Mouse (Mus musculus): ENCODE data around the gene Ddx19b. TPM values are rescaled to one million over a fixed set of nuclear protein-coding genes. Genes with fewer than 3 reads are reported as not detected.
"Not testable (repeated sequence)": the region's sequence is repeated elsewhere in the genome, so short reads cannot be mapped to it uniquely, and the experiment has no call there.

Ddx19b gene
- polyA plus RNA-seq, 1 experiment from 2014 or later = 7.4 TPM

GRCm38 (mm10) chr8:110976532-110976931 lies 55.0 kb downstream of the Ddx19b start:
- H3K9me3 ChIP-seq (ENCODE audit: control insufficient read depth, low read length); ATAC-seq; H3K4me1 ChIP-seq (ENCODE audit: control insufficient read depth, insufficient read depth, low read length); H3K4me3 ChIP-seq (ENCODE audit: low read length); H3K9ac ChIP-seq (ENCODE audit: low read depth, low read length); H3K27me3 ChIP-seq (replicated peaks; ENCODE audit: control insufficient read depth, insufficient read depth, low read length); H3K4me2 ChIP-seq (ENCODE audit: low read depth, low read length); H3K27ac ChIP-seq (ENCODE audit: low read length): not testable (repeated sequence)
- WGBS = 94% methylated on average over 8 of the region's 8 CpGs
- H3K36me3 ChIP-seq (ENCODE audit: control insufficient read depth, insufficient read depth, low read length) = 0 out of 2 replicates have a peak, but pooled peaks cover 14% of the 10 kb centered on the region

- Histone ChIP-seq H3K36me3 (ENCODE audit: control insufficient read depth, insufficient read depth, low read length) (no peaks in the 10 kb centered on the region; the same call in 1 of the 2 replicates), H3K4me2 (ENCODE audit: low read depth, low read length) (peak overlapping the region; percentile 82), H3K4me3 (ENCODE audit: low read length) (peak overlapping the region; percentile 52), H3K9me3 (ENCODE audit: control insufficient read depth, low read length) (no peaks in the 10 kb centered on the region), H3K4me1 (ENCODE audit: control insufficient read depth, insufficient read depth, low read length) (peaks cover 12% of the 10 kb centered on the region), H3K9ac (ENCODE audit: low read depth, low read length) (peak overlapping the region; percentile 70), H3K27ac (ENCODE audit: low read length) (peak overlapping the region; percentile 21; the same call in 1 of the 2 replicates), H3K27me3 (replicated peaks; ENCODE audit: control insufficient read depth, insufficient read depth, low read length) (no peaks in the 10 kb centered on the region)
- ATAC-seq = peak; percentile 97
- WGBS = 10% methylated on average over 45 of the region's 45 CpGs
Measured at GRCm38 (mm10) chr8:110969910-110970770, 61.4 kb downstream of the Ddx19b start.

GRCm38 (mm10) chr8:110967326-110967725 lies 64.2 kb downstream of the Ddx19b start:
- Histone ChIP-seq H3K4me1 (ENCODE audit: control insufficient read depth, insufficient read depth, low read length) (peaks cover 12% of the 10 kb centered on the region), H3K4me3 (ENCODE audit: low read length) (no peak overlapping the region), H3K36me3 (ENCODE audit: control insufficient read depth, insufficient read depth, low read length) (no peaks in the 10 kb centered on the region; the same call in 1 of the 2 replicates), H3K9ac (ENCODE audit: low read depth, low read length) (no peak overlapping the region), H3K27ac (ENCODE audit: low read length) (no peak overlapping the region), H3K27me3 (replicated peaks; ENCODE audit: control insufficient read depth, insufficient read depth, low read length) (no peaks in the 10 kb centered on the region), H3K4me2 (ENCODE audit: low read depth, low read length) (no peak overlapping the region), H3K9me3 (ENCODE audit: control insufficient read depth, low read length) (no peaks in the 10 kb centered on the region)
- ATAC-seq = no peak
- 80% methylated on average over 9 of the region's 9 CpGs for WGBS

GRCm38 (mm10) chr8:110966586-110966985 lies 65.0 kb downstream of the Ddx19b start:
- H3K36me3 ChIP-seq (ENCODE audit: control insufficient read depth, insufficient read depth, low read length) = no peaks in the 10 kb centered on the region; the same call in 1 of the 2 replicates

GRCm38 (mm10) chr8:110965594-110965993 lies 66.0 kb downstream of the Ddx19b start:
- H3K27ac ChIP-seq (ENCODE audit: low read length) = no peak overlapping the region
- 44% methylated on average over 7 of the region's 7 CpGs for WGBS
- H3K9ac ChIP-seq (ENCODE audit: low read depth, low read length) = no peak overlapping the region
- no peak overlapping the region for H3K4me2 ChIP-seq (ENCODE audit: low read depth, low read length)
- no peaks in the 10 kb centered on the region; the same call in 1 of the 2 replicates for H3K36me3 ChIP-seq (ENCODE audit: control insufficient read depth, insufficient read depth, low read length)
- peaks cover 10% of the 10 kb centered on the region for H3K4me1 ChIP-seq (ENCODE audit: control insufficient read depth, insufficient read depth, low read length)
- H3K9me3 ChIP-seq (ENCODE audit: control insufficient read depth, low read length) = no peaks in the 10 kb centered on the region
- no peak overlapping the region for H3K4me3 ChIP-seq (ENCODE audit: low read length)
- ATAC-seq = peak; percentile 25; the same call in 1 of the 2 replicates
- no peaks in the 10 kb centered on the region for H3K27me3 ChIP-seq (replicated peaks; ENCODE audit: control insufficient read depth, insufficient read depth, low read length)

More at GRCm38 (mm10) chr8:110966586-110966985, 65.0 kb downstream of the Ddx19b start:
- H3K9ac ChIP-seq (ENCODE audit: low read depth, low read length) = no peak overlapping the region
- H3K27ac ChIP-seq (ENCODE audit: low read length) = no peak overlapping the region
- H3K27me3 ChIP-seq (replicated peaks; ENCODE audit: control insufficient read depth, insufficient read depth, low read length) = no peaks in the 10 kb centered on the region
- no peaks in the 10 kb centered on the region for H3K9me3 ChIP-seq (ENCODE audit: control insufficient read depth, low read length)
- no peak for ATAC-seq
- H3K4me3 ChIP-seq (ENCODE audit: low read length) = no peak overlapping the region
- WGBS = 80% methylated on average over 8 of the region's 8 CpGs
- H3K4me2 ChIP-seq (ENCODE audit: low read depth, low read length) = no peak overlapping the region
- H3K4me1 ChIP-seq (ENCODE audit: control insufficient read depth, insufficient read depth, low read length) = peaks cover 12% of the 10 kb centered on the region

- no peak overlapping the region for H3K9ac ChIP-seq (ENCODE audit: low read depth, low read length)
- no peaks in the 10 kb centered on the region for H3K27me3 ChIP-seq (replicated peaks; ENCODE audit: control insufficient read depth, insufficient read depth, low read length)
- 0 out of 2 replicates have a peak, but pooled peaks cover 6% of the 10 kb centered on the region for H3K4me1 ChIP-seq (ENCODE audit: control insufficient read depth, insufficient read depth, low read length)
- H3K9me3 ChIP-seq (ENCODE audit: control insufficient read depth, low read length) = no peaks in the 10 kb centered on the region
- H3K4me3 ChIP-seq (ENCODE audit: low read length) = no peak overlapping the region
- no peak overlapping the region for H3K4me2 ChIP-seq (ENCODE audit: low read depth, low read length)
- no peaks in the 10 kb centered on the region; the same call in 1 of the 2 replicates for H3K36me3 ChIP-seq (ENCODE audit: control insufficient read depth, insufficient read depth, low read length)
- H3K27ac ChIP-seq (ENCODE audit: low read length) = no peak overlapping the region
- WGBS = 61% methylated on average over 7 of the region's 7 CpGs
- no peak for ATAC-seq
Measured at GRCm38 (mm10) chr8:110964666-110965065, 66.9 kb downstream of the Ddx19b start.

- H3K9ac ChIP-seq (ENCODE audit: low read depth, low read length) = no peak overlapping the region
- H3K27me3 ChIP-seq (replicated peaks; ENCODE audit: control insufficient read depth, insufficient read depth, low read length) = no peaks in the 10 kb centered on the region
- WGBS = 84% methylated on average over 2 of the region's 2 CpGs
- no peak overlapping the region for H3K27ac ChIP-seq (ENCODE audit: low read length)
- no peak overlapping the region for H3K4me2 ChIP-seq (ENCODE audit: low read depth, low read length)
- no peaks in the 10 kb centered on the region for H3K9me3 ChIP-seq (ENCODE audit: control insufficient read depth, low read length)
- no peak for ATAC-seq
- no peak overlapping the region for H3K4me3 ChIP-seq (ENCODE audit: low read length)
- H3K4me1 ChIP-seq (ENCODE audit: control insufficient read depth, insufficient read depth, low read length) = 0 out of 2 replicates have a peak, but pooled peaks cover 6% of the 10 kb centered on the region
- no peaks in the 10 kb centered on the region; the same call in 1 of the 2 replicates for H3K36me3 ChIP-seq (ENCODE audit: control insufficient read depth, insufficient read depth, low read length)
Measured at GRCm38 (mm10) chr8:110963051-110963450, 68.5 kb downstream of the Ddx19b start.

- Histone ChIP-seq H3K9ac (ENCODE audit: low read depth, low read length) (no peak overlapping the region), H3K4me3 (ENCODE audit: low read length) (no peak overlapping the region), H3K9me3 (ENCODE audit: control insufficient read depth, low read length) (no peaks in the 10 kb centered on the region), H3K27me3 (replicated peaks; ENCODE audit: control insufficient read depth, insufficient read depth, low read length) (no peaks in the 10 kb centered on the region), H3K4me1 (ENCODE audit: control insufficient read depth, insufficient read depth, low read length) (no peaks in the 10 kb centered on the region), H3K4me2 (ENCODE audit: low read depth, low read length) (no peak overlapping the region), H3K36me3 (ENCODE audit: control insufficient read depth, insufficient read depth, low read length) (no peaks in the 10 kb centered on the region), H3K27ac (ENCODE audit: low read length) (no peak overlapping the region)
- 85% methylated on average over 6 of the region's 6 CpGs for whole genome bisulfite sequencing
- ATAC-seq = no peak
Measured at GRCm38 (mm10) chr8:110959906-110960305, 71.6 kb downstream of the Ddx19b start.

GRCm38 (mm10) chr8:110959071-110959780 lies 72.3 kb downstream of the Ddx19b start:
- no peak overlapping the region for H3K27ac ChIP-seq (ENCODE audit: low read length)
- H3K9ac ChIP-seq (ENCODE audit: low read depth, low read length) = no peak overlapping the region
- H3K36me3 ChIP-seq (ENCODE audit: control insufficient read depth, insufficient read depth, low read length) = no peaks in the 10 kb centered on the region
- no peak for ATAC-seq
- 91% methylated on average over 12 of the region's 12 CpGs for WGBS
- no peaks in the 10 kb centered on the region for H3K9me3 ChIP-seq (ENCODE audit: control insufficient read depth, low read length)
- H3K4me2 ChIP-seq (ENCODE audit: low read depth, low read length) = no peak overlapping the region
- no peaks in the 10 kb centered on the region for H3K4me1 ChIP-seq (ENCODE audit: control insufficient read depth, insufficient read depth, low read length)
- no peak overlapping the region for H3K4me3 ChIP-seq (ENCODE audit: low read length)
- no peaks in the 10 kb centered on the region for H3K27me3 ChIP-seq (replicated peaks; ENCODE audit: control insufficient read depth, insufficient read depth, low read length)
